Mouse (Mus musculus): ENCODE results near the gene Eps8l3. TPM values are rescaled to one million over a fixed set of nuclear protein-coding genes. Genes with fewer than 3 reads are reported as not detected.

Gene Eps8l3
- not detected for total RNA-seq (2021)

- no peak for DNase-seq (ENCODE audit: extremely low spot score in 1 of 2, low spot score in 1 of 2)
Measured at GRCm38 (mm10) chr3:107877005-107877404, at the start of gene Eps8l3. Gene Eps8l3, plus strand, starts transcription at chr3:107877229.

DNA sequence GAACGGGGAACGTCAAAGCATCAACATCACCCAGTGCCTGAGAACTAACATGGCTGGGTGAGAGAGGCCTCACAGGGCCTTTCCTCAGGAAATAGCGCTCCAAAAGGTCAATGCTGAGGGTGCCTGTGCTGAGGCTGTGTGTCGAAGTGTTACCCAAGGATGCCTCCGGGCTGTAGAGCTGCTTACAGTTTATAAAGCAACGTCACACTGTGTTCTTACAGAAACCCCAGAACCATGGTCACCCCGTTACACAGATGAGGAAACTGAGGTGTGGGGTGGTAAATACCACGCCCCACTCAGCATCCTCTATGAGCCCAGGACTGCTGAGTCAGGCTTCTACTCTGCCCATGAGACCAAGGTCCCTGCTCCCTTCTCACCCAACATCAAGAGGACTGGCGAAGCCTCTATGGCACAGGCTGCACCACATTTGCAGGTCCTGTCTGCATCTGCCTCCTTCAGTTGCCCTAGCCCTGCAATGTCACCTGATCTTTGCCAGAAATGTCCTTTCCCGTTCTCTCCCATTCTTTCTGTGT is 49.1 kb upstream of the Eps8l3 start:
- no peak for DNase-seq (ENCODE audit: extremely low spot score in 1 of 2, low spot score in 1 of 2)

- DNase-seq (ENCODE audit: extremely low spot score in 1 of 2, low spot score in 1 of 2) = no peak
Measured at GRCm38 (mm10) chr3:107828518-107828917, 48.5 kb upstream of the Eps8l3 start.

DNA sequence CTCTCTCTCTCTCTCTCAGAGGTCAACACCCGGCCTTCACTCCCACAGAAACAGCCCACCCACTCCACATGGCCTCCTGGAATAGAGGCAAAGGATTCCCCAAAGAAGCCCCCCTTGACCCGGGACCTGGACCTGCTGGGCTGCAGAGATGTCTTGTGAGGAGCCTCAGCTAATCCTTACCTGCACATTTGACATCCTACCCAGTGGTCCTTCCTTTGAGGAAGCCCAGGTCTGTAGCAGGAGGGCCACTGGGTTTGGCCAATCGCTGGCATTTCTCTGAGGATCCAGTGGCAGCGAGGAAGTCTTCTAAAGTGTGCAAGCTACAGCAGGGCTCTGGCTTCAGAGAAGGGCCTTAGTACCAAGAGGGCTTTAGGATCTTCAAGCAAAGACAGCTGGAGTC is 48.0 kb upstream of the Eps8l3 start:
- DNase-seq (ENCODE audit: extremely low spot score in 1 of 2, low spot score in 1 of 2) = no peak

DNA sequence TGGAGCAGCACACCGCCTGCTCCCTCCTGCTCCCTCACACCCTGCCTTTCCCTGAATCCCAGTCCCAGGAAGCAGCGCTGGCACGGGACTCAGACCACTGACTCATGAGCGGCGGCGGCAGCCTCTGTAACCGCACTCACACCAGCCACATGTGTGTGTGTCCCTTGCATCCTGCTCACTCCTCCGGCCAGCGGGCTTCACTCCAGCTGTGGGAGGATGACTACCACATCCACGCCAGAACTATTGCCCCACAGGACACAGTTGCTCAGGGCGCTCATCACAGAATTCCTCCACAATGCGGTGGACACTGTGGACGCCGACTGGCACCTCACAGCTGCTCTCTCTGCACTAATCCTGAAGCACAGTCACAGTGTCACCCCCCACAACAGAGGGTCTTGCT is 47.4 kb upstream of the Eps8l3 start:
- DNase-seq (ENCODE audit: extremely low spot score in 1 of 2, low spot score in 1 of 2) = no peak

- DNase-seq (ENCODE audit: extremely low spot score in 1 of 2, low spot score in 1 of 2) = no peak
Measured at GRCm38 (mm10) chr3:107831875-107832554, 45.0 kb upstream of the Eps8l3 start.

- DNase-seq (ENCODE audit: extremely low spot score in 1 of 2, low spot score in 1 of 2) = no peak
Measured at GRCm38 (mm10) chr3:107832645-107833044, 44.4 kb upstream of the Eps8l3 start.

DNA sequence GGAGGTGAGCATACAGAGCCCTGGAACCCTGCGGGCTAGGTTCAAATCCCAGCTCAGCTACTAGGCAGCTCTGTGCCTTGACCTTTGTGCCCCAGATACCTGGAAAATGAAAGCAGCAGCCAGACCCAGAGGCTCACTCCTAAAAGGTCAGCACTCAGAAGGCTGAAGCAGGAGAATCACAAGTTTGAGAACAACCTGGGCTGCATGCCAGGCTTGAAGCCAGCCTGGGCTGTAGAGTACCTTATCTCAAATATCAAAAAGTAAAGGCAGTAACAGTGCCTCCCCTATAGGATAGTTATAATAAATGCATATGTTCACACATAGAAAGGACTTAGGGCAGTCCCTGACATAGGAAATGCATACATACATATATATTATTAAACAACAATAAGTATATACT is 43.7 kb upstream of the Eps8l3 start:
- no peak for DNase-seq (ENCODE audit: extremely low spot score in 1 of 2, low spot score in 1 of 2)

DNA sequence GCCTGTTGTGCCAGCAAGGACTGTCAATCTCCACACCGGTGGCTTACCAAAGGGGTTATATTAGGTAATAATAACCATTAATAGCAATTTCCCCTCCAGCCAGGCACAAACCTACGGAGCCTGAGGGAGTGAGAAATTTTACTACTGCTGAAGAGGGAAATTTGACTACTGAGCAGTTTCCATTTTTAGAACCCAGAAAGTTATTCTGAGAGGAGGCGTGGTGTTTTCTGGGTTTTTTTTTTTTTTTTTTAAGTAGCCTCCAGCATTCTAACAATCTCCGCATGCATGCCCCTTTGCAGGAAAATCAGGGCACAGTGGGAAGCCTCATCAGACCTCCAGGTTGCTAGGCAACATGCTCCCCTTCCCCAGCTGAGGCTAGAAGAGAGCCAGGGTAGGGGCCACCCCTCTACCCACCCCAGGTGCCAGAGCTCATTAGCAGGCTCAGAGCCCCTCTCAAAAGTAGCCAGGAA is 43.1 kb upstream of the Eps8l3 start:
- no peak for DNase-seq (ENCODE audit: extremely low spot score in 1 of 2, low spot score in 1 of 2)

DNA sequence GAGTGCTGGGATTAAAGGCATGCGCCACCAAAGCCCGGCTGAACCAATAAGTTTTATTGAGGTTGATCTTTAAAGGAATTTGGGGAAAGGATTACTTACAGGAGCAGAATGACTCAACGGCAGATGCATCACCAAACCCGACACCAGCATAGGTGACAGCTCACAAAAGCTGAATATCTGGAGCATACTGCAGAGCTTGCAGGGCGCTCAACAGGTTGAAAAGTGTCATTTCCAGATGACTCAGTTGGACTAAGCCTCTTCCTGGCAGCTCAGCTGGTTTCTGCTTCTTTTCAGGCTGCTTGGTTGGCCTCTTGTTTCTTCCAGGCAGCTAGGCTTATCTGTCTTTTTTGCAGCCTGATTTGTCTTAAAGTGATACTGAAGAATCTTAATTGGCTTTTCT is 41.7 kb upstream of the Eps8l3 start:
- no peak for DNase-seq (ENCODE audit: extremely low spot score in 1 of 2, low spot score in 1 of 2)

DNA sequence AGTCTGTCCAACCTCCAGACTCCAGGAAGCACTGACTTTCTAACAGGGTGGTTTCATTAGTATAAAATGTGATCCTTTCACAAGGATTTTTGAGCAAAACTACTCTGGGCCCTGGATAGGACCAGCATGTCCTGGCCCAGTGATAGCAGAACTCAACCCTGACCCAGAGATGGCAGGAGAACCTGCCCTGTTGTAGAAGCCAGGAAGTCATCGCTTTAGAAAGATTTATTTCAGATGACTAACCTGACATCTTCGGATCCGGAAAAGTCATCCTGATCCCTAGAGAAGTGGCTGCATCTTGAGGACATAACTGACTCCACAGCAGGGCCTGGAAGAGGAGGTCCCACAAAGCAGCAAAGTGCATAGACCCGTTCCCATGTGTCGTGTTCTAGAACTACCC is 37.2 kb upstream of the Eps8l3 start:
- DNase-seq (ENCODE audit: extremely low spot score in 1 of 2, low spot score in 1 of 2) = no peak

GRCm38 (mm10) chr3:107840855-107841254 is 36.2 kb upstream of the Eps8l3 start:
- DNase-seq (ENCODE audit: extremely low spot score in 1 of 2, low spot score in 1 of 2) = no peak

DNA sequence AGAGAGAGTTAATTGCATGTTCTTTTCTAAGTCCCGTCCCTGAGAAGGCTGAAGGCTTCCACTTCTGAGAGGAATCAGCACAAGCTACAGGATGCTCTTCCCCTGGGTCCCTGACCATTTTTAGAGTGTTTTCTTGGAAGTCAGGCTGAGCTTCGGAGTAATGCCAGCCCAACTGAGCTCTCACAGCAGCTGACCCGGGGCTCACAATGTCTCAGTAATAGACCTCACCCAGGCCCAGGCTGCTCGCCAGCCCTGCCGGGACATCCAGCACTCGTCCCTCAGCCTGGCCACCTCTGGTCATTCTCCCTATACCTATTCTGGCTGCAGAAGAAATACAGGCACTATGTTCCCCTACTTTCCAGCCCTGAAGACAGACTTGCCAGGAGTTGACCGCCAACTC is 35.7 kb upstream of the Eps8l3 start:
- no peak for DNase-seq (ENCODE audit: extremely low spot score in 1 of 2, low spot score in 1 of 2)

GRCm38 (mm10) chr3:107843406-107843805 is 33.6 kb upstream of the Eps8l3 start:
- DNase-seq (ENCODE audit: extremely low spot score in 1 of 2, low spot score in 1 of 2) = no peak

GRCm38 (mm10) chr3:107844001-107844400 is 33.0 kb upstream of the Eps8l3 start:
- DNase-seq (ENCODE audit: extremely low spot score in 1 of 2, low spot score in 1 of 2) = no peak

DNA sequence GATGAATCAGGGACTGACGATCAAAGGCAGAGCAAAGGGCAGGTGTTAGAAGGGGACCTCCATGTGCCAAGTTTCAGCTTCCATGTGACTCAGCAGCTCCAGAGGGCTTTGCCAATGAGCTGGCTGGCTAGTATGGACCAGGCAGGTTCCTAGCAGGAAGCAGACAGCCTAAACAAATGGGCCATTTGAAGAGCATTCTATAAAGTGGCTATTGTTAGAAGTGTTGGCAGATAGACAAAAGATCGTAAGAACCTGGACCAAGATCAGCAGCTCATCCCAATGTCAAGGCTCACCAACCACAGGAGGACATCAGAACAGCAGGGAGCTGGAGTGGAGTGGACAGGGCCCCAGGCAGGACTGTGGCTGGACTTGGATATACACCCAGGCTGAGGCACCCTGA is 32.5 kb upstream of the Eps8l3 start:
- DNase-seq (ENCODE audit: extremely low spot score in 1 of 2, low spot score in 1 of 2) = no peak

- DNase-seq (ENCODE audit: extremely low spot score in 1 of 2, low spot score in 1 of 2) = no peak
Measured at GRCm38 (mm10) chr3:107846175-107846574, 30.9 kb upstream of the Eps8l3 start.

- no peak for DNase-seq (ENCODE audit: extremely low spot score in 1 of 2, low spot score in 1 of 2)
Measured at GRCm38 (mm10) chr3:107846835-107847234, 30.2 kb upstream of the Eps8l3 start.

DNA sequence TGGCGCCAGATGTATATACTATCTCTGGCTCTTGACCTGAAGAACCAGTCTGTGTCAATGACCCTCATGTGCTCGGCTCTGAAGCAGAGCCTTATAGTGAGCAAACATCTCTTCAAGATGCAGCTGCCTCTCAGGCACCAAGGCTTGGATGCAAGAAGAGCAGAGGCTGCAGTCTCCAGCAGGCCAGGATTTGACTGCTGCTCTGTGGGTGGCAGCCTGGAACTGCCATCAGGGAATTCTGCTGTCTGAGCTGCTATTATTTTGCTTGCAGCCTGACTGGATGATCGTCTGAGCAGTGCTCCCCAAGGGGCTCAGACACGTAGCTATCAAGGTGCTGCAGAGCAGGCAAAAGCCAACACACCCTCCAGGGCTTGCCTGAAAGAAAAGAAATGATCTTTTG is 28.9 kb upstream of the Eps8l3 start:
- peak in 1 of 2 experiments; percentile 36 for DNase-seq (ENCODE audit: extremely low spot score in 1 of 2, low spot score in 1 of 2)

- DNase-seq (ENCODE audit: extremely low spot score in 1 of 2, low spot score in 1 of 2) = no peak
Measured at GRCm38 (mm10) chr3:107849000-107849692, 27.9 kb upstream of the Eps8l3 start.

DNA sequence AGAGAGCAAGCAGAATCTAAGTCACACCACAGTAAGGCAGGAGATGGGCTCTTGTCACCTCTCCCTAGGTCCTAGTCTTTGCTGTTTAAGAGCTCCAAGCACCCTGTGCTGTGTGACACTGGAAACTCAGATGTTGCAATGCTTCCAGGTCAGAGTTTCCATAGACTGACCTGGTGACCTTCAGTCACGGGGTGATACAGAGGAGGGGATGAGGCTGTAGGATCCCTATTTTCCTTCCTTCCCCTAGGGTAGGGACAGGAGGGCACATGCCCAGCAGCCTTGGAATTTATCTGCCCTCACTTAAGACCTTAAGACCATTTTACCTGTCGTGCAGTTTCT is 27.4 kb upstream of the Eps8l3 start:
- DNase-seq (ENCODE audit: extremely low spot score in 1 of 2, low spot score in 1 of 2) = no peak

- DNase-seq (ENCODE audit: extremely low spot score in 1 of 2, low spot score in 1 of 2) = no peak
Measured at GRCm38 (mm10) chr3:107850418-107851031, 26.5 kb upstream of the Eps8l3 start.
